Mouse (Mus musculus) forebrain, embryonic 11.5 days (tissue): ENCODE measurements at regions not wholly inside any gene's neighbourhood (a gene's known extent, or its start where the extent isn't known, plus 50 kb on each side); places are given as distances from the start of the nearest gene placed in this dataset.

Source experiments
- ATAC-seq: fragments of 200-750 bp; cut with Nextera tagmentation; replicated peaks from 2 replicates; pipeline ENCODE4 v1.8.0; 2017; ENCODE audit warnings: moderate TSS enrichment; ENCODE audit not compliant: low FRiP score
- DNase-seq: peaks from one replicate; pipeline ENCODE4 v3.0.0-alpha.2; 2017; ENCODE audit warnings: low spot score
- H3K27ac ChIP-seq: fragments of 300-500 bp; sonication (generic); 2 replicates; pipeline ENCODE4 v1.5.1; 2014; ENCODE audit warnings: low read depth, low read length
- H3K27me3 ChIP-seq: fragments of 300-500 bp; sonication (generic); 2 replicates; pipeline ENCODE4 v1.6.1; 2014; ENCODE audit warnings: mild to moderate bottlenecking, low read length, mixed read lengths; ENCODE audit not compliant: control insufficient read depth, insufficient read depth
- H3K36me3 ChIP-seq: fragments of 300-500 bp; sonication (generic); 2 replicates; pipeline ENCODE4 v1.6.1; 2014; ENCODE audit warnings: mild to moderate bottlenecking, low read length, moderate library complexity, mixed read lengths; ENCODE audit not compliant: control insufficient read depth, insufficient read depth
- H3K4me1 ChIP-seq: fragments of 300-500 bp; sonication (generic); replicated peaks from 2 replicates; pipeline ENCODE4 v1.6.1; 2014; ENCODE audit warnings: low read length, mixed read lengths; ENCODE audit not compliant: control insufficient read depth, insufficient read depth
- H3K4me2 ChIP-seq: fragments of 300-500 bp; sonication (generic); 2 replicates; pipeline ENCODE4 v1.6.1; 2014; ENCODE audit warnings: low read depth, mild to moderate bottlenecking, low read length, moderate library complexity, mixed read lengths; ENCODE audit not compliant: severe bottlenecking
- H3K4me3 ChIP-seq: fragments of 300-500 bp; sonication (generic); 2 replicates; pipeline ENCODE4 v1.5.1; 2014; ENCODE audit warnings: low read depth, low read length
- H3K9ac ChIP-seq: fragments of 300-500 bp; sonication (generic); 2 replicates; pipeline ENCODE4 v1.6.1; 2014; ENCODE audit warnings: low read length
- H3K9me3 ChIP-seq: fragments of 300-500 bp; sonication (generic); 2 replicates; pipeline ENCODE4 v1.6.1; 2016; ENCODE audit warnings: low read length, mixed read lengths; ENCODE audit not compliant: control insufficient read depth
- WGBS: fragments of 180-500 bp; shearing (Covaris S2); extraction: QIAGEN DNeasy Blood & Tissue Kit; methylation state at CpG from one replicate; pipeline ENCODE4 v1.1.7; 2014; 5-methylcytosine and 5-hydroxymethylcytosine counted together

DNA sequence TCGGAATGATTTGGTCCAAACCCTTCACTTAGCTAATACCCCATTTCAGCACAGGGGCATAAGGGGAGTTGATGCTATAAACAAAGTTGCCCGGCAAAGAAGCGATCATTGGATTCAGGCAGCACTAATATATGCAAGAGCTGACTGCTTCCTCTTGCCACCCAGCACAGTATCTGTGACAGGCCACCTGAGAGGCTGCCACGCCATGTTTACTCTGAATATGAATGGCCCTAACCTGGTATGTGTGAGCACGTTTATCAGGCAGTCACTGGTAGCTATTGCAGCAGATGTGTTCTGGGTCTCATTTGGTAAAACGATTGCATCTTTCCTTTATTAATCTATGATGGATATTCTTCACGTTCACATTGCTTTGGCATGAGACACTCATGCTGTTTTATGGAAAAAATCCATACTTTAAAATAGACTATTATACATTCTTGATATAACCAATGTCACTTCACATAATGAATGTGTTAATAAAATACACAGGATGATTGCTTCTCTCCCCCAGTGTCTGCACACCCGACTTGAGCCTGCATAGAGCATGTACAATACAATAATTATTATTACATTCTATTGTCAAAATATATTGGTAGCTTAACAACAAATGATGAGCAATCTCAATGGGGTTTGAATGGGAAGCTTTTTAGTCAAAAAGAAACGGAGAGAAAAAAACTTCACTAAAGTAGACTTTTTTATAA lies 375.2 kb downstream of the Adgrl2 start:
- Histone ChIP-seq H3K27ac (no peak overlapping the region), H3K9ac (no peak overlapping the region), H3K4me1 (peaks cover 2% of the 10 kb centered on the region; the same call in 1 of the 2 replicates), H3K36me3 (no peaks in the 10 kb centered on the region), H3K27me3 (no peaks in the 10 kb centered on the region), H3K4me3 (no peak overlapping the region), H3K4me2 (no peak overlapping the region), H3K9me3 (no peaks in the 10 kb centered on the region)
- ATAC-seq (no peak), DNase-seq (no peak)
- WGBS = 60% methylated on average over 9 of the region's 9 CpGs

DNA sequence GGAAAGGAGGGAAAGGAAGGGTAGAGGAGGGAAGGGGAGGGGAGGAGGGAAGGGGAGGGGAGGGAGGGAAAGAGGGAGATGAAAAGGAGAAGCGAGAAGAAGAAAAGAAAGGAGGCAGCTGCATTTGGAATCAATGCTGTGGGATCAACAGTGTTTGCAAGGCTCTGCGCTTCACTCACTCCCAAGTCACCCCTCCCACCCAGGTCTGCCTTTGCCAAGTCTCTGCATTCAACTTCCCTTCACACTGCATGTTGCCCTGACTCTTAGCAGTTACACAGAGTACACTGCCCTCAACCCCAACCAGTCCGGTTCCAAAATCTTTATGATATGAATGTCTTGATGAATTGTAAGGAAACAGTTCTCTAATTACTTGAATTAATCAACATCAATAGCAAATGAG lies 376.9 kb downstream of the Adgrl2 start:
- no peaks in the 10 kb centered on the region for H3K36me3 ChIP-seq
- no peaks in the 10 kb centered on the region for H3K27me3 ChIP-seq
- no peak overlapping the region for H3K4me2 ChIP-seq
- no peak overlapping the region for H3K9ac ChIP-seq
- no peak overlapping the region for H3K4me3 ChIP-seq
- no peak overlapping the region for H3K27ac ChIP-seq
- H3K9me3 ChIP-seq = no peaks in the 10 kb centered on the region
- DNase-seq = no peak
- H3K4me1 ChIP-seq = peaks cover 2% of the 10 kb centered on the region; the same call in 1 of the 2 replicates
- ATAC-seq = no peak
- 66% methylated on average over 3 of the region's 3 CpGs for WGBS

DNA sequence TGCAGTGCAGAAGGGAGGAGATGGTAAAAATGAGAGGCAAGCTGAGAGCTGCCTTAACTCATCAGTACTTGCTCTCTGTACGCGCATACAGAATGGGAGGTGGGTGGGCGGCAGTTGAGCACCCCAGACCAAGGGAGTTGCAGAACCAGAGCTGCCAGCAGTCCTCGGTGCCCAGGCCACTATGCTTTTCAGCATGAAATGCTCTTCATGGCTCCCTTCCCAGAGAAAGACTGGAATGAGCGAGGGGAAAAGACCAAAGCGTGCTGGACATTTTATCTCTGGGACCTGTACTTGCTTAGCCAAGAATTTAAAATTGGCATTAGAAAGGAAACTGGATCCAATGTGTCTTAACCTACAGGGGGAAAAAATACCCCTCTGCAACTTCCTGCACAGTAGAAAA lies 387.1 kb downstream of the Adgrl2 start:
- no peak overlapping the region for H3K27ac ChIP-seq
- no peaks in the 10 kb centered on the region for H3K27me3 ChIP-seq
- no peaks in the 10 kb centered on the region for H3K4me1 ChIP-seq
- H3K36me3 ChIP-seq = no peaks in the 10 kb centered on the region
- 92% methylated on average over 6 of the region's 6 CpGs for WGBS
- H3K9ac ChIP-seq = no peak overlapping the region
- DNase-seq (no peak), ATAC-seq (no peak)
- no peak overlapping the region for H3K4me3 ChIP-seq
- H3K4me2 ChIP-seq = no peak overlapping the region
- no peaks in the 10 kb centered on the region for H3K9me3 ChIP-seq

DNA sequence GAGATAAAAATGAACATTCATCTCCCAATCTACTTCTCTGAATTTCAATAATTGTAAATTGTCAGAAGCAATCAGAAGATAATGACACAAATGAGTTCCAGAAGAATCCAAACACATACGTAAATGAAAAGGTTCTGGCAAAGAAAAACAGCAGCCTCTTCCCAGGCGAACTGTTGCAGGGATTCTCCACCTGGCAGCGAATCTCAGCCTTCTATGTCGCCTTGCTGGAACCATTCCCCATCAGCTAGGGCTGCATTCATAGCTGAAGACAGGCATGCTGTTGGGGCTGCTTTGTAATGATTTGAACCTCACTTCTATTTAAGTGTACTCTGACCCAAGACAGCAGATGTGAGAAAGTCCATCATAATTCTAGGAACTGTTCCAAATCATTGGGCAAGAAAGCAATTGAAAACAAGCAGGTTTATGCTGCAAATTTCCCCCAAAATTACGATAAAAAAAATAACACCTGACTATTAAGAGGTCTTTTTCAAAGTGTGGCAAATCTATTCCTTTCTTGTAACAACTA lies 387.6 kb downstream of the Adgrl2 start:
- Histone ChIP-seq H3K4me1 (no peaks in the 10 kb centered on the region), H3K9me3 (no peaks in the 10 kb centered on the region), H3K4me2 (no peak overlapping the region), H3K27ac (no peak overlapping the region), H3K4me3 (no peak overlapping the region), H3K9ac (no peak overlapping the region), H3K36me3 (no peaks in the 10 kb centered on the region), H3K27me3 (no peaks in the 10 kb centered on the region)
- WGBS = 87% methylated on average over 5 of the region's 5 CpGs
- ATAC-seq (no peak), DNase-seq (no peak)

DNA sequence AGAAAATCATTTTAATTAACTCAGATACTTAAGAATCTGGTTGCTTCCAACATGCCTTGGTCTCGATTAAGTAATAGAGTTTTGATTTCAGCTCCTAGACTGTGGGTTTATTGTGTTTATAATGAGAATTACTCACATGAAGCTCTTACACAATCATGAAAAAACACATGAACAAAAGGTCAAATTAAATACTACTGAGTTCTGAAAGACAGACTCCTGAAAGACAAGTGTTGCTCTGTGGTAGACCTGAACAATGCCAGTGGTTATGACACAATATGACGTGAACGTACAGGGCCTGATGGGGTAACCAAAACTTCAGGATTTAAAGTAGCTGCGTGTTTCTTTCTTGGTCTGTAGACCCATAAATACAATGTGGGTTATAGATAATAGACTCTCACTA lies 394.8 kb downstream of the Adgrl2 start:
- Histone ChIP-seq H3K4me1 (no peaks in the 10 kb centered on the region), H3K27ac (no peak overlapping the region), H3K4me2 (no peak overlapping the region), H3K36me3 (no peaks in the 10 kb centered on the region), H3K9me3 (no peaks in the 10 kb centered on the region), H3K9ac (no peak overlapping the region), H3K4me3 (no peak overlapping the region), H3K27me3 (no peaks in the 10 kb centered on the region)
- 88% methylated on average over 4 of the region's 4 CpGs for WGBS
- DNase-seq (no peak), ATAC-seq (no peak)

DNA sequence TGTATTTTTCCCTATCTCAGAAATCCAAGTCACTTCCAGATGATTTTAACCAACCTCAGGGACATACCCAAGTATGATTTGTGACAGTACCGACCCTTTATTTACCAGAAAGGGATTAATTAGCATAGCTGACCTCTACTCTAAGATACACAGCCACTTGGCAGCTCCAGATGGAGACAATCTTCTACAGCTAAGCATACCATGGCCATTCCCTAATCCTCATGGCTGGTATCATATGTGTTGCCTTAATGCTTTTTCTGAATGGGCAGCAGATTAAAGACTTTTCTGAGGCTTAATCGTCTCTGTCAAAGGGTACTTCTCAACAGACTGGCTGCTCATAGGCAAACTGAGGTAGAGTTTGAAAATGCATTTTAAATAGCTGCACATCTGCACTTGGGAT lies 400.8 kb downstream of the Adgrl2 start:
- ATAC-seq = no peak
- H3K4me1 ChIP-seq = no peaks in the 10 kb centered on the region
- 62% methylated on average over 2 of the region's 2 CpGs for WGBS

DNA sequence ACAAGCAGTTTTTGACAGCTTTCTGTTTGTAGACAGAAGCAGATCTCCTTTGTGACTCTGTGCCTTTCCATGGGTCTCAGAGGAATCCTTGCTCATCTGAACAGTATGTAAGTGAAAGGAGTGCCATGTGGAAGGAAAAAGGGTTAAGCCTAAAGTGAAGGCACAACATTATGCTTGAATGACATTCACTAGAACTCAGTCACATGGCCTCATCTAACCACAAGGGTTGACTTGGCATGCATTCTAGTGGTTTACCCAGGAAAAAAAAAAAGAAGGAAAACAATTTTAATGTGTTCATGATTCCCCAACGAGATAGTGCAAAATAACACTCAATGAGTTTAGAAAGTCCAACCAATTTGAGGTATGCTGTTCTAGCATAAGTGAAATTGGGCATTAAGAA lies 414.6 kb downstream of the Adgrl2 start:
- Histone ChIP-seq H3K4me3 (no peak overlapping the region), H3K27ac (no peak overlapping the region), H3K4me1 (no peaks in the 10 kb centered on the region), H3K4me2 (no peak overlapping the region), H3K27me3 (no peaks in the 10 kb centered on the region), H3K36me3 (no peaks in the 10 kb centered on the region), H3K9me3 (no peaks in the 10 kb centered on the region), H3K9ac (no peak overlapping the region)
- WGBS = 79% methylated on average over 1 of the region's 1 CpGs
- no peak for DNase-seq
- no peak for ATAC-seq

More for the DNA sequence above, 400.8 kb downstream of the Adgrl2 start:
- Histone ChIP-seq H3K27me3 (no peaks in the 10 kb centered on the region), H3K9me3 (no peaks in the 10 kb centered on the region), H3K27ac (no peak overlapping the region), H3K36me3 (no peaks in the 10 kb centered on the region), H3K4me2 (no peak overlapping the region), H3K9ac (no peak overlapping the region), H3K4me3 (no peak overlapping the region)
- DNase-seq = no peak

DNA sequence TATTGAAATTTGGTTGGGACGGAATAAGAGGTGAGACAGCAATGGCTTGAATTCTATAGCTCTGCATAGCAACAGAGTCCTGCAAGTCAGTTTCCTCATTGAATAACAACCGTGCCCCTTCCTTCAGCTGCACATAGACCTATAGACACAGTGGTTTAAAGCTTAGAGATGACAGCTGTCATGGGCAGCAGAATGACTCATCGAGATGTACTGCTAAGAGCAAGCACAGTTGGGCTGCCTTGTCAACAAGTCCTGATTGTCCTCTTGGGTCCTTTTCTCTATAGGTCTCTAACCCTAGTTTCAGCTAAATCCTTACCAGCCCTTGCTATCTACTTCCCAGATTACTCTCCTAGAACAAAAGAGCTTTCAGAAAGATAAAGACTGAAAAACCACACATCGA lies 417.9 kb downstream of the Adgrl2 start:
- ATAC-seq = no peak
- Histone ChIP-seq H3K4me3 (no peak overlapping the region), H3K27ac (no peak overlapping the region), H3K27me3 (no peaks in the 10 kb centered on the region), H3K4me2 (no peak overlapping the region), H3K9me3 (no peaks in the 10 kb centered on the region), H3K9ac (no peak overlapping the region), H3K4me1 (no peaks in the 10 kb centered on the region), H3K36me3 (no peaks in the 10 kb centered on the region)
- DNase-seq = no peak
- WGBS = 89% methylated on average over 4 of the region's 4 CpGs

DNA sequence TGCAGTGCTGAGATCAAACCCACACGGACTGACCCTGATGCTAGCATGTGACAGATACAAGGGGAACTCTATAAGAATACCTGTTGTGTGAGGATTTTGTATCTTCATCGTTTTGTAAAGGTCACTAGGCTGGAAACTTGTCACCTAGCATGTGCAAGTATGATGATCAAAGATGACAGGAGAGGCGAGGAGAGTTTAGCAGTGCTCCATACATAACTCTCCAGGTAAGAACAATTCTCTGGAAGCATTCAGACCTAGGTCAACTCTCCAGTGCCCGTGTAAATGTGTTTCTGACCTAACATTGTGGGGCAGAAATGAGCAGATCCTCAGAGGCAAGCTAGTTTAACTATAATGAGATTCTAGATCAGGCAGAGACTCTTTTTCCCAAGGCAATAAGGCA lies 425.6 kb downstream of the Adgrl2 start:
- H3K4me3 ChIP-seq = no peak overlapping the region
- DNase-seq = no peak
- WGBS = 82% methylated on average over 4 of the region's 4 CpGs
- no peaks in the 10 kb centered on the region for H3K9me3 ChIP-seq
- H3K27ac ChIP-seq = no peak overlapping the region
- H3K27me3 ChIP-seq = no peaks in the 10 kb centered on the region
- H3K4me2 ChIP-seq = no peak overlapping the region
- no peaks in the 10 kb centered on the region for H3K36me3 ChIP-seq
- H3K4me1 ChIP-seq = no peaks in the 10 kb centered on the region
- H3K9ac ChIP-seq = no peak overlapping the region
- ATAC-seq = no peak
